Mouse (Mus musculus): ENCODE measurements around the gene BC147527.
"Not testable (repeated sequence)": the region's sequence is repeated elsewhere in the genome, so short reads cannot be mapped to it uniquely, and the experiment has no call there.

The BC147527 gene

DNA sequence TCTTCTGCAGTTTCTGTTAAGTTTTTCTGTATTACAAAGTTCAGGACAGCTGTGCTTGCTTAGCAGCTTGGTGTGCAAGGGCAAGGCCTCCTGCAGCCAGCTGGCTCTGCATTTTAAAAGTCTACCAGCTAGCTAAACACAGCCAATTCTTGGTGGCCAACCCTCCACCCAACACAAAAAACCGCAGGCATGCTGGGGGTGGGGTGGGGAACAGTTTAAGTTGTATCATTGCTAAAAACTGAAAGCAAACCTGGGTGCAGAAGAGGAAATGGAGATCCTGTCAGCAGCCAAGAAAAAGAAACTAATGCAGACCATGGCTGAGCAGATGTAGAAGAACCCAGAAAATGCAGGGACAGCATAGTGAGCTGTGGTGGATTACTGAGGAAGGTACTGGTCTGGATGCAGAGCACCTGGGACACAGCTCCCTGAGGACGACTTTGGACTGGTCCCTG lies at the start of gene BC147527:
TSS of gene BC147527 (plus strand) at position 402 of the 452 bp plus-strand sequence.
- peak; percentile 84 for DNase-seq (ENCODE audit: low read depth)

DNA sequence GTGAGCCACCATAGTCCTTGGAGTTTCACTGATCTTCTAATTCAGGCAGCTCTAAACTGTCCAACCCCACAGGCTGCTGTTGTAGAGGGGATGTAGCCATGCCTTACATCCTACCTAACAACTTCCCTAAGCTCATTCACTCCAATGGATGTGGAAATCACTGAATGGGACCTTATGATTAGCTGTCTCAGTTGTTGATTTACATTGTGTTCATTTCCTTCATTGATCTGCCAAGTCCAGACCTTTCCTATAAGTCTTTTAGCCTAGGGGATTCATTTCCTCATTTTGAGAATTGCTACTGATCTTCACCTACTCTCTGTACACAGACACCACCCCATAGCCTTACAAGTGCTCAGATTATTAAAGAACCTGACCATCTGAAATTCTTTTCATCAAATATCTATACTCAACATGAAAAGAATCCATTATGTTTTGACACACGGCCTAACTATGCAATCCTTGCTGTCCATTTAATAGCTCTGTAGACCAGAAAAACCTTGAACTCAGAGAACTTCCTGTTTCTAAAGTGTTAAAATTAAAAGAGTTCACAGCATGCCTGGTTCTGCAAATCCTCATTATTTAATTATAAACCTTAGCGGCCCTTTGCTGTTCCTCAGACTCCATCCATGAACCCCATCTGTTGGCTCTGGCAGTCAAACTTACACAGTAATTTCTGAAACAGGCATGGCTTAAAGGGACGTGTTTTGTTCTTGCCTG lies 48.8 kb upstream of the BC147527 start:
- not testable (repeated sequence) for DNase-seq (ENCODE audit: low read depth)

DNA sequence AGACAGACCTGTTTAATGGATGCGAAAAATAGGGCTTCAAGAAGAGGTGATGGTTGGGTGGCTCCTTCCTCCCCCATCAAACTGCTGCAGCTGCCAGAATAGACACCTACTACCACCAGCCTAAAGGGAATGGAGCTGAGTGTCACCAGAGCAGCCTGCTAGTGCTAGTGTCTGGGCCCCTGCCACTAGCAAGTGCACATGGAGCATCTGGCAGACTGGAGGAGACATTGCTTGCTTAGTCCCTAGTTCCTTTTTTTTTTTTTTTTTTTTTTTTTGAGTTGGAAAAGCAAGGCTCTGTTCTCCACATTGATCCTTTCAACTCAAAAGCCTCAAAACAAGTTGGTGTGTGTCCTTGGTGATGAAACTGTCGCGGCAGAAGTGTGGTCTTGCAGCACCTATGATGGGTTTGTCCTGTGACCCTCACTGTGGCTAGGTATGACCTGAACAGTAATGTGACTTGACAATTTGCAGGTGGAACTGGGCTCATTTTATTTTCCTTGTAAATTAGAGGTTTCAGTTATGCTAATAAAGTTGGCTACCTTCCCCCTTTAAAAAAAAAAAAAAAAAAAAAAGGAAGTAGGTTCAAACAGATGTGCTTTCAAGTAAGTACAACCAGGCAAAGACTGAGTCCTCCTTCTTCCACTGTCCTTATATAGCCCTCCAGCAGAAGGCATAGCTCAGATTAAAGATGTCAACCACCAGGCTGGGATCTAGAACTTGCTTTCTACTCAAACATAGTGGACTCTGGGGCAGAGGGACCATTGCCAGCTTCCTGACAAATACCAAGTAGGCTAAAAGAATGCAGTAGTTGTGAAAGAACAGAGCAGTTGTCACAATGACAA lies 41.2 kb upstream of the BC147527 start:
- not testable (repeated sequence) for DNase-seq (ENCODE audit: low read depth)

DNA sequence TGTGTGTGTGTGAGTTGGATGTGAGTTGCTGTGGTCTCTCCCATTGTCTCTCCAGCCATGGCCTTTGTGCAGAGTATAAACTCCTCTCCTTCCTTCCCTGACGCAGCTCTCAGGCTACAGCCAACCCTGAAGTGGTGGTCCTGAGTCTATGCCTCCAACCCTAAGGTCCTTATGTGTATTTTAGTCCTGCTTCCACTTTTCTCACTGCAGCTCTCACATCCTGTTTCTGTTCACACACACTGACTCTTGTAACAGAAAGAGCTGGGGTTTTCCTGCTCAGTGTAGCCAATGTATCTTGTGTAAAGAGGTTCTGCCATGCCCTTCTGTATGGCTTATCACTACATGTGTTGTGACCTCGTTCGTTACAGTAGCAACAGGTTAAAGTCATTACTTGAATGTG lies 40.5 kb upstream of the BC147527 start:
- DNase-seq (ENCODE audit: low read depth), result peak; percentile 2

DNA sequence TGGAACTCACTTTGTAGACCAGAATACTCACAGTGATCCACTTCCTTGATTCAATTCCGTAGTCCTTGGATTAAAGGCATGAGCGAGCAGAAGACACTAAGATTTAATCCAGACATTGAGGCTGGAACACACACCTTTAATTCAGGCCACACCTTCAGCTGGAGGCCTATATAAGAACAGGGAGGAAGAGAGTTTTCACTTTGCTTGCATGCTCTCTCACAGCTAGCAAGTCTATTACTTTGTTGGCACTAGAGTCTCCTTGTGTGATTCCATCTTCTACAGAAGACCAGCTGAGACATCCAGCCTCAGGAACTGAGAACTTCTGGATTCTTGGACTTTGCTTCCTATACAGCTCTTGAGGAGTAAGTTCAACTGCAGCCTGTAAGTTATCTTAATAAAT lies 37.3 kb upstream of the BC147527 start, which contains the start of gene AF067061:
TSS of gene AF067061 (plus strand) at position 245 of the 400 bp plus-strand sequence.
- not testable (repeated sequence) for DNase-seq (ENCODE audit: low read depth)

DNA sequence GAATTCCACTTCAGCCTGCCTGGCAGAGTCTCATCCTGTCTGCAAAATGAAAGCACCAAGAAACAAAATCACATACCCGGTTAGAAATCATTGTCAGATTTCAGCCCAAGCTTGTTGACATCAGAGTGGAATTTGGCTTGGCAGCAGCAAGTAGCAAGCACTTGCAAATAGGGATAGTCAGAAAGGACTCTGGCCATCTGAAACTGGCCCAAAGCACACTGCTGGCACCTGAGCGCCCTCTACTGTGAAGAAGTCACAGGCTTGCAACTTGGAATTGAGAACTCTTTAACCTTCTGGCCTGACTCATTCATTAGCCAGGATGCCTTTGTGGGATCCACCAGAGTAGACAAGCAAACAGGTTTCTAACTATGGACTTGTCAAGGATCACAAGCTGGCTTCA lies 22.4 kb upstream of the BC147527 start:
- DNase-seq (ENCODE audit: low read depth), result not testable (repeated sequence)

DNA sequence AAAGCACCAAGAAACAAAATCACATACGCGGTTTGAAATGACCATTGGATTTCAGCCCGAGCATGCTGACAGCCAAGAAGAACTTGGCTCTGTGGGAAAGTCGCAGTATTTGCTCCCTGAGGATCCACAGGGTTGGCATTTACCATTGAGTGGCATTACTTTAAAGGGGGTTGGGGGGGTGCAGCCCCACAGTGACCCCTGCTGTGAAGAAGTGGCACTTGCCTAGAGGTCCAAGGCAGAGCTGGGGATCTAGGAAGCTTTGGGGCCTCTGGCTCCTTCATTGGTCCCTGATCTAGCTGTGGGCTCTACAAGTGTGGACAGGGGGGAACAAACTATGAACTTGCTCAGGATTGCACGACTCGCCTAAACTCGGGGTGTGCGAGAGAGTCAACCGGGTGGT lies 21.4 kb upstream of the BC147527 start:
- no peak for DNase-seq (ENCODE audit: low read depth)

DNA sequence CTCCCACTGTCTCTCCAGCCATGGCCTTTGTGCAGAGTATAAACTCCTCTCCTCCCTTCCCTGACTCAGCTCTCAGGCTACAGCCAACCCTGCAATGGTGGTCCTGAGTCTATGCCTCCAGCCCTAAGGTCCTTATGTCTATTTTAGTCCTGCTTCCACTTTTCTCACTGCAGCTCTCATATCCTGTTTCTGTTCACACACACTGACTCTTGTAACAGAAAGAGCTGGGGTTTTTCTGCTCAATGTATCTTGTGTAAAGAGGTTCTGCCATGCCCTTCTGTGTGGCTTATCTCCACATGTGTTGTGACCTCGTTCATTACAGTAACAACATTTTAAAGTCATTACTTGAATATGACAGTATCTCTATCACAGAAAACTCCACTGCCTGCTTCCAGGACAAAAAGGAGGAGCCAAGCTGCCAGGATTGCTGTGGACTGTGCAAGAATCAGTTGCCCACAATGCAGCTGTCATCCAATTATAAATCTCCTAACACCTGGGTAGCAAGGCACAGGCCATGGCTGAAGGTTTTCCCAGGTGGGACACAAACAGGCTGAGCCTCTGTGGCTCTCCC lies 783 bp upstream of the BC147527 start:
- peak; percentile 47 for DNase-seq (ENCODE audit: low read depth)

DNA sequence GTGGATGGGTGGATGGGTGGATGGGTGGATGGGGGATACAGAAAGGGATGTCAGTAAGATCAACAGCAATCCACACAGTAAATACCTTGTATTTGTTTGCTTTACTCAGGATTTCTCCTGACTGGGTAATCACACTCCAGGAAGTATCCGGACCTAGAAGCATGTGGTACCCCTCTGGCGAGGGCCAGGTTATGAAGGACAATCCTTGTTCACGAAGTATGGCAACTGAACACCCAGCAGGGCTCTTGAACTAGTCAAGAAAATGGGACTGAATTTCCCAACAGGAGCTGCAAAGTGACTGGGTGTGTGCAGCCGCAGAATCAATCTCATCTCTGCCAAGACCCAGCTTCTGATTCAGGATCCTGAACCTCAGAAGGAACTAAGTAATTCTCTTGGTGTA lies 661 bp downstream of the BC147527 start:
- DNase-seq (ENCODE audit: low read depth), result peak; percentile 20

DNA sequence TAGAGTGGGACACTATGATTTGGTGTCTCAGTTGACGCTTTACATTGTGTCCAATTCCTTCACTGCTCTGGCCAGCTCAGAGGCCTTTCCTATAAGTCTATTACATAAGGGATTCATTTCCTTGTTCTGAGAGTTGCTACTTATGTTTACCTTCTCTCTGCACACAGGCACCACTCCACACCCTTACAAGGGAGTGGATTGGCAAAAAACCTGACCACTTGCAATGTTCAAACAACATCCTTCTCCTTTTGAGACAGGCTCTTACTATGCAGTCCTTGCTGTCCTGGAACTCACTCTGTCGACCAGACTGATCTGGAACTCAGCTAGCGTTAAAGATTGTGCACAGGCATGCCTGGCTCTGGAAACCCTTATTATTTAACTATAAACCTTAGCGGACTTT lies 10.6 kb downstream of the BC147527 start:
- no peak for DNase-seq (ENCODE audit: low read depth)

DNA sequence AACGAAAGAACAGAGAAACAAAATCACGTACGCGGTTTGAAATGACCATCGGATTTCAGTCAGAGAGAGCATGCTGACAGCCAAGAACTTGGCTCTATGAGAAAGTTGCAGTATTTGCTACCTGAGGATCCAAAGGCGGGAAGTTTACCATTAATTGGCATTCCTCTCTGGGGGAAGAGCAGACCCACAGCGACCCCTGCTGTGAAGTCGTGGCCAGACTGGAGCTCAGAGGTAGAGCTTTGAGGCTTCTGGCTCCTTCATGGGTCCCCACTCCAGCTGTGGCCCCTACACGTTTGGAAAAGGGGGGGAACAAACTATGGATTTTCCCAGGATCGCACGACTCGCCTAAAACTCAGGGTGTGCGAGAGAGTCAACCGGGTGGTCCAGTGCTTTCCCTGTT lies 13.4 kb downstream of the BC147527 start:
- peak; percentile 72 for DNase-seq (ENCODE audit: low read depth)

DNA sequence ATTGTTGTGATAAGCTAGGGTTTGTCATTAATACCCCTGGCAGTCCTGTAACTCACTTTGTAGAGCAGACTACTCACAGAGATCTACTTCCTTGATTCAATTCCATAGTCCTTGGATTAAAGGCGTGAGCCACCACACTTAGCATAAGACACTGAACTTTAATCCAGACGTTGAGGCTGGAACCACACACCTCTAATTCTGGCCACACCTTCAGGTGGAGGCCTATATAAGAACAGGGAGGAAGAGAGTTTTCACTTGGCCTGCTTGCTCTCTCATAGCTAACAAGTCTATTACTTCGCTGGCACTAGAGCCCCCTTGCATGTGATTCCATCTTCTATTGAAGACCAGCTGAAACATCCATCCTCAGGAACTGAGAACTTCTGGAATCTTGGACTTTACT lies 16.4 kb downstream of the BC147527 start, which contains the start of gene Tcstv3:
TSS of gene Tcstv3 (plus strand) at position 301 of the 400 bp plus-strand sequence.
- DNase-seq (ENCODE audit: low read depth), result not testable (repeated sequence)

DNA sequence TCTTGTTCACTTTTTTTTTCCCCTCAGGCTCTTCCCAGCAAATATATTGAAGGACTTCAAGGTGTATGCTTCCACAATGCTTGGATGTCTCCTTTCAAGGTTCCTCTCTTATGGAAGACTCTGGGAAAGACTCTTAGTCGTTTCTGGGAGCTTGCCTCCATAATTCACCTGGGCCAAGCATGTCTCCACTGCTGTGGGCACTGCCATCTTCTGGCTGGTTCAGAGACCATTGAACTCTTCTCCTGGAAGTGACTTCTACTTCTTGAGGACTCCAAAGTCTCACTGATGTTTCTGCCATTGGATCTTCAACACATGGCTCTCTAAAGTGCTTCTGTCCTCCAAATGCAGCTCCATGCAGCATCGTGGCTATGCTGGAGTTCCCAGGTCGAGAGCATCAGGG lies 20.0 kb downstream of the BC147527 start:
- DNase-seq (ENCODE audit: low read depth), result no peak

DNA sequence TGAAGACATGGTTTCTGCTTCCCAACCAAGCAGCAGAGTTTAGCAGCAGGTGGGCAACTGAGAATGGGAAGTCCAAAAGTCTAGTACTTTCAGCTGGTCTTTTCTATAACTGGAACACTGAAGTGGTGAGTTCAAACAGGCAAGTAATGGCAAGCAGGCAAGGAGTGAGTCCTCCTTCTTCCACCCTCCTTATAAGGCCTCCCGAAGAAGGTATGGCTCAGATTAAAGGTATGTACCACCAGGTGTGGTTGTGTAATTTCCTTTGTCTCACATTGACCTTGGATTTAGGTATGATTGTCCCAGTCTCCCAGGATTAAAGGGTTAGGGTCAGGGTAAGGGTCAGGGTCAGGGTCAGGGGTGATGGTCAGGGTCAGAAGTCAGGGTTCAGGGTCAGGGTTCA lies 20.5 kb downstream of the BC147527 start:
- no peak for DNase-seq (ENCODE audit: low read depth)

All from induced T-regulatory cell, adult 2 months (primary cell).